Mouse (Mus musculus): Measurements from ENCODE around the gene Slc44a5.

GRCm38 (mm10) chr3:153980611-153981010 lies 7.4 kb downstream of the Slc44a5 start:
- TF ChIP-seq EP300 (IDR thresholded peaks at IDR 0.05; ENCODE audit: insufficient read depth, low read depth, low read length) = no peak
- TF ChIP-seq CTCF (IDR thresholded peaks at IDR 0.05) = no peak
- TF ChIP-seq POLR2A (IDR thresholded peaks at IDR 0.05; ENCODE audit: insufficient read depth, low read depth, low read length) = no peak
